Mouse (Mus musculus): Measurements from ENCODE around the gene Dph5.

GRCm38 (mm10) chr3:115931701-115932100 is 44.1 kb downstream of the Dph5 start:
- TF ChIP-seq CTCF (conservative IDR thresholded peaks at IDR 0.05 in 1 of 2, IDR thresholded peaks at IDR 0.05 in 1 of 2; ENCODE audit: low read depth in 2 of 2, low read length in 2 of 2): no peak
- no peak for TF ChIP-seq ZKSCAN1 (IDR thresholded peaks at IDR 0.05; ENCODE audit: borderline replicate concordance, low read depth, low read length)
- TF ChIP-seq CHD1 (IDR thresholded peaks at IDR 0.05; ENCODE audit: low read depth, low read length): no peak
- no peak for TF ChIP-seq POLR2A (IDR thresholded peaks at IDR 0.05; ENCODE audit: low read depth, low read length)
- TF ChIP-seq JUND (conservative IDR thresholded peaks at IDR 0.05; ENCODE audit: low read depth, low read length): no peak
- no peak for TF ChIP-seq ETS1 (conservative IDR thresholded peaks at IDR 0.05; ENCODE audit: low read depth, low read length)
- TF ChIP-seq ZNF384 (IDR thresholded peaks at IDR 0.05; ENCODE audit: low read depth, low read length): no peak
- TF ChIP-seq RCOR1 (conservative IDR thresholded peaks at IDR 0.05; ENCODE audit: low read depth, low read length): no peak
- TF ChIP-seq NELFE (IDR thresholded peaks at IDR 0.05; ENCODE audit: low read depth, low read length): no peak
- TF ChIP-seq KAT2A (IDR thresholded peaks at IDR 0.05; ENCODE audit: insufficient replicate concordance, low read length): no peak
- TF ChIP-seq MYC (IDR thresholded peaks at IDR 0.05; ENCODE audit: low read depth, low read length): no peak
